Mouse (Mus musculus): ENCODE results near the gene Strn3. TPM values are rescaled to one million over a fixed set of nuclear protein-coding genes. Genes with fewer than 3 reads are reported as not detected.

Gene Strn3
- total and polyA plus RNA-seq, 3 experiments, result 19.0 to 46.3 (median 29.4) TPM

DNA sequence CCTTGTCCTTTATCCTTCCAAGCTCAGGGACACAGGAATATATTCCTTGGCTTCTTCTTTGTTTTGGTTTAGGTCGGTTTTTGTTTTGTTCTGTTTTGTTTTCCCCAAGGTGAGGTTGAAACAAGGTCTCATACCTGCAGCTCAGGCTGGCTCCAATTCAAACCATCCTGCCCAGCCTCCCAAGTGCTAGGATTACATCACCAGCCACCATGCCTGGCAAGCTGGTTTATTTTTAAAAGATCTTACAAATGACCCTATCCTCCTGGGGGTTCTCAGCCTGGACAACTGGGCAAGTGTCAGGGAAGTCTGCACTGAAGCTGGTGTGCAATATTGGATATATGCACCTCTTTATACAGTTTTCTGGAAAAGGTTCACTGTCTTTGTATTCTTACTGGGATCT, 21.0 kb upstream of the Strn3 start:
- Histone ChIP-seq H3K79me2 (ENCODE audit: control insufficient read depth, insufficient read depth, low read length, poor library complexity) (no peaks in the 10 kb centered on the region), H3K27ac (ENCODE audit: control insufficient read depth, low read depth, low read length) (no peak overlapping the region), H3K27me3 (ENCODE audit: control insufficient read depth in 1 of 2, insufficient read depth in 2 of 2, low read length in 2 of 2) (no peaks in the 10 kb centered on the region), H3K9me3 (replicated peaks; ENCODE audit: insufficient read depth, low read length) (no peaks in the 10 kb centered on the region), H3K9ac (ENCODE audit: control insufficient read depth, low read depth, low read length, poor library complexity, severe bottlenecking) (no peak overlapping the region), H3K36me3 (ENCODE audit: control insufficient read depth in 1 of 2, insufficient read depth in 2 of 2, low read length in 2 of 2) (no peaks in the 10 kb centered on the region), H3K4me3 (ENCODE audit: control insufficient read depth in 1 of 2, insufficient read depth in 1 of 2, low read depth in 2 of 2, low read length in 2 of 2) (no peak overlapping the region), H3K4me1 (ENCODE audit: control insufficient read depth in 1 of 2, insufficient read depth in 2 of 2, low read length in 2 of 2) (peaks cover 0 to 6% of the 10 kb centered on the region in 2 experiments; a peak in 3 of 4 replicates)
- DNase-seq (ENCODE audit: low read depth, low spot score), result no peak
- TF ChIP-seq TBP (IDR thresholded peaks at IDR 0.05; ENCODE audit: low read depth, low read length), result no peak
- no peak for TF ChIP-seq MEF2A (IDR thresholded peaks at IDR 0.05; ENCODE audit: extremely low read depth, insufficient replicate concordance, low read depth, low read length, poor library complexity, severe bottlenecking)
- TF ChIP-seq USF1 (IDR thresholded peaks at IDR 0.05; ENCODE audit: low read depth, low read length), result no peak
- no peak for TF ChIP-seq MYC (IDR thresholded peaks at IDR 0.05; ENCODE audit: low read depth, low read length)
- no peak for TF ChIP-seq MAFK (IDR thresholded peaks at IDR 0.05; ENCODE audit: borderline replicate concordance, low read depth, low read length)
- TF ChIP-seq MYB (IDR thresholded peaks at IDR 0.05; ENCODE audit: low read depth, low read length), result no peak
- no peak for TF ChIP-seq USF2 (IDR thresholded peaks at IDR 0.05; ENCODE audit: borderline replicate concordance in 1 of 2, insufficient read depth in 1 of 2, low read depth in 1 of 2, low read length in 2 of 2)
- TF ChIP-seq ELF1 (IDR thresholded peaks at IDR 0.05; ENCODE audit: low read depth, low read length), result no peak
- no peak for TF ChIP-seq CHD2 (IDR thresholded peaks at IDR 0.05; ENCODE audit: low read length)
- TF ChIP-seq EP300 (IDR thresholded peaks at IDR 0.05; ENCODE audit: low read depth in 1 of 2, low read length in 2 of 2), result no peak
- no peak for TF ChIP-seq POLR2AphosphoS5 (IDR thresholded peaks at IDR 0.05; ENCODE audit: borderline replicate concordance, low read depth, low read length)
- TF ChIP-seq POLR2AphosphoS2 (IDR thresholded peaks at IDR 0.05; ENCODE audit: low read length), result no peak
- TF ChIP-seq RCOR1 (IDR thresholded peaks at IDR 0.05; ENCODE audit: low read depth, low read length), result no peak
- no peak for TF ChIP-seq GATA1 (IDR thresholded peaks at IDR 0.05; ENCODE audit: low read depth, low read length)
- TF ChIP-seq KAT2A (conservative IDR thresholded peaks at IDR 0.05; ENCODE audit: low read depth, low read length), result no peak
- no peak for TF ChIP-seq SIN3A (IDR thresholded peaks at IDR 0.05; ENCODE audit: low read length)
- TF ChIP-seq GABPA (IDR thresholded peaks at IDR 0.05; ENCODE audit: low read depth, low read length), result no peak
- no peak for TF ChIP-seq MAX (IDR thresholded peaks at IDR 0.05; ENCODE audit: low read length)

DNA sequence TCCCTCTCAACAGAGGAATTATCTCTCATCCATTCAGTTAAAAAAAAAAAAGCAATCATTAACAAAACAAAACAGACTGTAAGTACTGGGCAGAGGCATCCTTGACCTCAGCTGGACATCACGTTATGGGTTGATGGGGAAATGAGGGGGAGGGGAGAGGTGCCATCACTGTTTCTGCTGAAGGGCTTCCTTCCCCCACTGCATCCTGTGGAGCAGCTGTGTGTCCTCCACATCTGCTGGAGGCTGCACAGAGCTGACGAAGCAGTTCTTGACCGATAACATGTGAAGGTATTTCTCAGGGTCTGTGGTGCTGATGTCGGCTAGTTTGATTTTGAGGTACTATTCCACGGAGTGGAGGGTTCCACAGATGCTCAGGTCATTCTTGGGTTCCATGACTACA, 18.5 kb upstream of the Strn3 start:
- no peak overlapping the region for H3K4me3 ChIP-seq (ENCODE audit: control insufficient read depth in 1 of 2, insufficient read depth in 1 of 2, low read depth in 2 of 2, low read length in 2 of 2)
- peaks cover 0 to 6% of the 10 kb centered on the region in 2 experiments; a peak in 3 of 4 replicates for H3K4me1 ChIP-seq (ENCODE audit: control insufficient read depth in 1 of 2, insufficient read depth in 2 of 2, low read length in 2 of 2)

More for the DNA sequence above, 18.5 kb upstream of the Strn3 start:
- H3K27ac ChIP-seq (ENCODE audit: control insufficient read depth, low read depth, low read length), result no peak overlapping the region
- H3K36me3 ChIP-seq (ENCODE audit: control insufficient read depth in 1 of 2, insufficient read depth in 2 of 2, low read length in 2 of 2), result no peaks in the 10 kb centered on the region
- TF ChIP-seq CHD2 (IDR thresholded peaks at IDR 0.05; ENCODE audit: low read length), result no peak
- no peak for TF ChIP-seq POLR2AphosphoS5 (IDR thresholded peaks at IDR 0.05; ENCODE audit: borderline replicate concordance, low read depth, low read length)
- TF ChIP-seq GABPA (IDR thresholded peaks at IDR 0.05; ENCODE audit: low read depth, low read length), result no peak
- no peak for TF ChIP-seq HCFC1 (IDR thresholded peaks at IDR 0.05; ENCODE audit: low read depth, low read length)
- TF ChIP-seq MAFK (IDR thresholded peaks at IDR 0.05; ENCODE audit: borderline replicate concordance, low read depth, low read length), result no peak
- no peak for TF ChIP-seq CHD1 (IDR thresholded peaks at IDR 0.05; ENCODE audit: low read depth, low read length)
- TF ChIP-seq MEF2A (IDR thresholded peaks at IDR 0.05; ENCODE audit: extremely low read depth, insufficient replicate concordance, low read depth, low read length, poor library complexity, severe bottlenecking), result no peak
- TF ChIP-seq ETS1 (IDR thresholded peaks at IDR 0.05; ENCODE audit: low read depth, low read length), result no peak
- TF ChIP-seq E2F4 (IDR thresholded peaks at IDR 0.05; ENCODE audit: borderline replicate concordance, low read depth, low read length), result no peak
- no peak for TF ChIP-seq USF1 (IDR thresholded peaks at IDR 0.05; ENCODE audit: low read depth, low read length)
- no peak for TF ChIP-seq ELF1 (IDR thresholded peaks at IDR 0.05; ENCODE audit: low read depth, low read length)
- TF ChIP-seq USF2 (IDR thresholded peaks at IDR 0.05; ENCODE audit: borderline replicate concordance in 1 of 2, insufficient read depth in 1 of 2, low read depth in 1 of 2, low read length in 2 of 2), result no peak
- TF ChIP-seq SMC3 (IDR thresholded peaks at IDR 0.05; ENCODE audit: low read depth, low read length), result no peak
- no peak for TF ChIP-seq NELFE (IDR thresholded peaks at IDR 0.05; ENCODE audit: low read depth, low read length)
- TF ChIP-seq TCF12 (IDR thresholded peaks at IDR 0.05; ENCODE audit: low read depth, low read length), result no peak
- TF ChIP-seq ZC3H11A (IDR thresholded peaks at IDR 0.05; ENCODE audit: low read depth, low read length), result no peak
- no peak for TF ChIP-seq MYB (IDR thresholded peaks at IDR 0.05; ENCODE audit: low read depth, low read length)
- no peak overlapping the region for H3K9ac ChIP-seq (ENCODE audit: control insufficient read depth, low read depth, low read length, poor library complexity, severe bottlenecking)
- DNase-seq (ENCODE audit: low read depth, low spot score), result no peak
- no peaks in the 10 kb centered on the region for H3K9me3 ChIP-seq (replicated peaks; ENCODE audit: insufficient read depth, low read length)
- no peaks in the 10 kb centered on the region for H3K27me3 ChIP-seq (ENCODE audit: control insufficient read depth in 1 of 2, insufficient read depth in 2 of 2, low read length in 2 of 2)
- H3K79me2 ChIP-seq (ENCODE audit: control insufficient read depth, insufficient read depth, low read length, poor library complexity), result no peaks in the 10 kb centered on the region
